29 mouse cellular contexts compared by ENCODE assay signal in the genomic region with DNA sequence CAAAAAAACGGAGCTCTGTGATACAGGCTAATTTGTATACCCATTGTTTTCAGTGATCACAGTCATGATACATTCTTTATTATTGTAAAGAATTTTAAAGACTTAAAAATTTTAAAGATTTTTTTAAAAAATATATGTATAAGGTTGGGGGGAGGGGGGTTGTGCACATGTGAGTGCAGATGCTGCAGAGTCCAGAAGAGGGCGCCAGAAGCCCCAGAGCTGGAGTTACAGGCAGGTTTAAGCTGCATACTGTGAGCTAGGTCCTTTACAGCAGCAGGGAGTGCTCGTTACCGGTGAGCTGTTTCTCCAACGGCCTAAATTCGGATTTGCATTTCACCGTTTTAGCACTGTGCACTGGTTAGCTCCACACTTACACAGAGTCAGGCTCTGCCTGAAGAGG.
A peak's percentile ranks its signal among the peaks of the same experiment; 100 is the strongest.
DNase-seq lines count a peak whose midpoint lies in the region; ATAC-seq and TF ChIP-seq lines count a peak whose summit lies in the region.
"Had no signal": no experiment of that assay in that cellular context is flagged by ENCODE, and none has a peak within 500 bp of the region (broad histone marks: within the 10 kb centered on the region; RNA-seq: fewer than 3 reads in every experiment).

No protein-coding gene starts in this region.

- no peak overlapping the region for H3K4me2 ChIP-seq in liver, embryonic 14.5 days (ENCODE audit: low read depth)
- H3K4me2 ChIP-seq in liver, embryonic 12.5 days: no peak overlapping the region
- H3K4me2 ChIP-seq: embryonic facial prominence, embryonic 13.5 days; forebrain, embryonic 15.5 days; heart, embryonic 15.5 days; intestine, embryonic 15.5 days; limb, embryonic 12.5 days; liver, embryonic 15.5 days; midbrain, embryonic 12.5 days had no signal

- DNase-seq in gastrocnemius, adult 2 months: no peak
- DNase-seq in gastrocnemius, postnatal 14 days: no peak
- no peak for DNase-seq in liver, embryonic 14.5 days (ENCODE audit: low read depth in 3 of 3, low spot score in 3 of 3)
- DNase-seq in brain, embryonic 14.5 days (ENCODE audit: low read depth): no peak
- DNase-seq in urinary bladder, adult 2 months (ENCODE audit: low spot score): no peak
- no peak for DNase-seq in frontal cortex, postnatal 25 days (ENCODE audit: low spot score in 2 of 2)
- DNase-seq: adrenal gland, postnatal 36 days; cerebellum, adult 8-10 months; cerebellum, postnatal 25 days; embryo, embryonic 11 days; kidney, adult 2 months; kidney, postnatal 4 days; lung, postnatal 4 days; thymus, adult 18-20 months; thymus, postnatal 25 days had no signal

- H3K9ac ChIP-seq in liver, embryonic 14.5 days (replicated peaks): no peak overlapping the region
- no peak overlapping the region for H3K9ac ChIP-seq in liver, embryonic 12.5 days
- no peak overlapping the region for H3K9ac ChIP-seq in ES-Bruce4 (ENCODE audit: low read depth, poor library complexity, severe bottlenecking)
- H3K9ac ChIP-seq: embryonic facial prominence, embryonic 13.5 days; forebrain, embryonic 15.5 days; heart, embryonic 15.5 days; intestine, embryonic 15.5 days; limb, embryonic 12.5 days; liver, embryonic 15.5 days; midbrain, embryonic 12.5 days had no signal

- TF ChIP-seq CTCF in gastrocnemius, adult 2 months (IDR thresholded peaks at IDR 0.05): peak; percentile 16; the same call in 1 of the 2 replicates
- TF ChIP-seq CTCF in liver, embryonic 14.5 days (IDR thresholded peaks at IDR 0.05; ENCODE audit: low read depth): peak; percentile 25; the same call in 1 of the 2 replicates
- TF ChIP-seq CTCF in ES-Bruce4 (IDR thresholded peaks at IDR 0.05; ENCODE audit: low read depth, low read length): peak; percentile 63
- peak; percentile 21; the same call in 1 of the 2 replicates for TF ChIP-seq CTCF in brain, embryonic 14.5 days (IDR thresholded peaks at IDR 0.05; ENCODE audit: borderline replicate concordance, extremely low read depth, insufficient read depth, insufficient read length)

- H3K9me3 ChIP-seq in liver, embryonic 14.5 days (ENCODE audit: control insufficient read depth, low read length): no peaks in the 10 kb centered on the region
- no peaks in the 10 kb centered on the region for H3K9me3 ChIP-seq in liver, embryonic 12.5 days (replicated peaks)
- no peaks in the 10 kb centered on the region for H3K9me3 ChIP-seq in ES-Bruce4 (replicated peaks; ENCODE audit: control insufficient read depth, insufficient read depth, low read length, poor library complexity, severe bottlenecking)
- H3K9me3 ChIP-seq: embryonic facial prominence, embryonic 13.5 days; forebrain, embryonic 10.5 days; forebrain, embryonic 15.5 days; heart, embryonic 15.5 days; intestine, embryonic 15.5 days; limb, embryonic 12.5 days; liver, embryonic 15.5 days; midbrain, embryonic 12.5 days had no signal

- no peak overlapping the region for H3K27ac ChIP-seq in gastrocnemius, adult 2 months
- H3K27ac ChIP-seq in liver, embryonic 14.5 days: no peak overlapping the region
- H3K27ac ChIP-seq in liver, embryonic 12.5 days: no peak overlapping the region
- H3K27ac ChIP-seq in ES-Bruce4 (ENCODE audit: insufficient read depth, low read length): no peak overlapping the region
- H3K27ac ChIP-seq: embryonic facial prominence, embryonic 13.5 days; forebrain, embryonic 10.5 days; forebrain, embryonic 15.5 days; heart, embryonic 15.5 days; hindbrain, postnatal 0 days; intestine, embryonic 15.5 days; kidney, postnatal 0 days; limb, embryonic 12.5 days; liver, embryonic 15.5 days; midbrain, embryonic 12.5 days had no signal

- H3K4me3 ChIP-seq in gastrocnemius, adult 2 months: no peak overlapping the region
- H3K4me3 ChIP-seq in liver, embryonic 14.5 days (ENCODE audit: insufficient read depth in 1 of 2, low read depth in 2 of 2, low read length in 2 of 2): no peak overlapping the region
- H3K4me3 ChIP-seq in liver, embryonic 12.5 days: no peak overlapping the region
- no peak overlapping the region for H3K4me3 ChIP-seq in ES-Bruce4 (ENCODE audit: low read depth, low read length)
- H3K4me3 ChIP-seq: embryonic facial prominence, embryonic 13.5 days; forebrain, embryonic 10.5 days; forebrain, embryonic 15.5 days; heart, embryonic 15.5 days; intestine, embryonic 15.5 days; limb, embryonic 12.5 days; liver, embryonic 15.5 days; megakaryocyte, embryonic 14.5 days; midbrain, embryonic 12.5 days had no signal

- no peak for ATAC-seq in liver, embryonic 14.5 days (ENCODE audit: insufficient read depth)
- no peak for ATAC-seq in liver, embryonic 12.5 days
- ATAC-seq: forebrain, embryonic 15.5 days; hindbrain, postnatal 0 days; intestine, embryonic 15.5 days had no signal

- no peaks in the 10 kb centered on the region for H3K4me1 ChIP-seq in liver, embryonic 14.5 days (replicated peaks; ENCODE audit: control insufficient read depth in 2 of 2, insufficient read depth in 2 of 2, low read length in 1 of 2)
- no peaks in the 10 kb centered on the region for H3K4me1 ChIP-seq in liver, embryonic 12.5 days
- no peaks in the 10 kb centered on the region for H3K4me1 ChIP-seq in ES-Bruce4 (ENCODE audit: control insufficient read depth, insufficient read depth, low read length)
- H3K4me1 ChIP-seq: forebrain, embryonic 15.5 days; heart, embryonic 15.5 days; megakaryocyte, embryonic 14.5 days; midbrain, embryonic 12.5 days had no signal

- H3K27me3 ChIP-seq in liver, embryonic 14.5 days (ENCODE audit: control insufficient read depth, insufficient read depth, low read length): no peaks in the 10 kb centered on the region
- no peaks in the 10 kb centered on the region for H3K27me3 ChIP-seq in liver, embryonic 12.5 days (replicated peaks)
- H3K27me3 ChIP-seq in ES-Bruce4 (ENCODE audit: control insufficient read depth, insufficient read depth, low read length, poor library complexity, severe bottlenecking): no peaks in the 10 kb centered on the region
- H3K27me3 ChIP-seq: CH12.LX; embryonic facial prominence, embryonic 13.5 days; forebrain, embryonic 15.5 days; heart, embryonic 15.5 days; intestine, embryonic 15.5 days; limb, embryonic 12.5 days; liver, embryonic 15.5 days; midbrain, embryonic 12.5 days had no signal

- no peaks in the 10 kb centered on the region for H3K36me3 ChIP-seq in liver, embryonic 14.5 days (replicated peaks; ENCODE audit: control insufficient read depth, insufficient read depth, low read depth)
- no peaks in the 10 kb centered on the region; the same call in 1 of the 2 replicates for H3K36me3 ChIP-seq in liver, embryonic 12.5 days
- H3K36me3 ChIP-seq in ES-Bruce4 (ENCODE audit: control insufficient read depth, insufficient read depth, low read length, poor library complexity, severe bottlenecking): no peaks in the 10 kb centered on the region
- H3K36me3 ChIP-seq: forebrain, embryonic 15.5 days; intestine, embryonic 15.5 days; liver, embryonic 15.5 days had no signal

- no peak for TF ChIP-seq POLR2A in ES-Bruce4 (IDR thresholded peaks at IDR 0.05; ENCODE audit: insufficient read depth, low read length)
- TF ChIP-seq POLR2A in brain, embryonic 14.5 days (IDR thresholded peaks at IDR 0.05; ENCODE audit: borderline replicate concordance, extremely low read depth, insufficient read depth, insufficient read length, poor library complexity, severe bottlenecking): no peak

- no peak for TF ChIP-seq EP300 in liver, embryonic 14.5 days (IDR thresholded peaks at IDR 0.05; ENCODE audit: low read depth)
- no peak for TF ChIP-seq EP300 in ES-Bruce4 (IDR thresholded peaks at IDR 0.05; ENCODE audit: insufficient read depth, low read depth, low read length)

- WGBS in liver, embryonic 14.5 days (ENCODE audit: insufficient replicate concordance): 77% methylated on average over 7 of the region's 7 CpGs
- 73% methylated on average over 7 of the region's 7 CpGs for WGBS in liver, embryonic 12.5 days (ENCODE audit: insufficient replicate concordance)

- intact Hi-C loops in gastrocnemius, adult 2 months (cut with DNase I): no loop called here
- intact Hi-C loops in gastrocnemius, postnatal 14 days (cut with DNase I; ENCODE audit: low total_unique reads): no loop called here
